Mouse (Mus musculus): Measurements from ENCODE around the gene Aqp2.

DNA sequence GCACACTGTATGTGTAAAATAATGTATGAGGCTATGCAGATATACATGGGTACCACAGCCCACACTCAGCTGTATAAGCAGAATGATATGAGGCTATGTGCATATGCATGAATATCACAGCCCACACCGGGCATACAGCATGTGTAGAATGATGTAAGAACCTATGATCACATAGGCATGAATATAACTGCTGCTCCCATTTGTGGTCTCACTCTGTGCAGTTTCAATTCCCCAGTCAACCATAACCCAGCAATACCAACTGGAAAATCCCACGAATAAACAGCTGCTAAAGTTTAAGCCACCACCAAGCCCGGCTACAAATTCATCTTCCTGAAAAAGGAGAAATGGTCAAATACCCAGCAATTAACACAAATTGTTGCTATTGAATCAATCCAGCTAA, 39.7 kb downstream of the Aqp2 start:
- TF ChIP-seq GATA1 (IDR thresholded peaks at IDR 0.05; ENCODE audit: borderline replicate concordance, low read length) (no peak), CTCF (IDR thresholded peaks at IDR 0.05; ENCODE audit: low read depth, low read length) (no peak), TAL1 (conservative IDR thresholded peaks at IDR 0.05; ENCODE audit: low read depth, low read length) (no peak), GATA2 (IDR thresholded peaks at IDR 0.05; ENCODE audit: borderline replicate concordance, low read depth, low read length) (no peak)

All from G1E (cell line).